Mouse (Mus musculus): ENCODE measurements around the gene 9230112D13Rik. TPM values are rescaled to one million over a fixed set of nuclear protein-coding genes. Genes with fewer than 3 reads are reported as not detected.

9230112D13Rik gene
- polyA plus RNA-seq (2016; fragmentation: Nextera tagmentation; extraction: Ambion mirVana): not detected in 2 replicates

DNA sequence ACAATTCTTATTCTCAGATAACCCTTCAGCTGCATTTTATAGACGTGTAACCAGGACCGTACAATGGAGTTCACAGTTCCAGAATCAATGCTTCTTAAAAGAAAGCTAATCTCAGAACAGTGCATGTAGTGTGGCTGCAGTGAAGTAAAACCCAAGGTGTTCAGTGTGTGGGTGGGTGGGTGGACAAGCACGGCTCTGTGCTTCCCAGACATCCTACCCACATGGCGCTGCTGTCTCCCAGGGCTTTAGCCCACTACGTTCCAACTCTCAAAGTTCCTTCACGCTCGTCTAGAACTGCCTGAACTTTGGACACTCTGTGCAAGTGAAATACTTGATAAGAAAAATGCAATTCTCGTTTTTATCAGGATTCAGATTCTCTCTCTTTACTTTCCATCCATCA, at the start of gene 9230112D13Rik:
Gene 9230112D13Rik (minus strand): TSS at position 101 of the 400 bp plus-strand sequence.
- H3K4me1 ChIP-seq: no peaks in the 10 kb centered on the region
- H3K27ac ChIP-seq: no peak within 1 kb of the TSS
- no peak within 1 kb of the TSS for H3K4me3 ChIP-seq
- H3K36me3 ChIP-seq: no peaks in the 10 kb centered on the region
- peaks cover 4% of the 10 kb centered on the region; the same call in 1 of the 2 replicates for H3K27me3 ChIP-seq (ENCODE audit: low read depth, poor library complexity, severe bottlenecking)
- WGBS: 90% methylated on average over 8 of the region's 8 CpGs
- DNase-seq (ENCODE audit: low spot score): no peak
- H3K9me3 ChIP-seq (replicated peaks): no peaks in the 10 kb centered on the region

DNA sequence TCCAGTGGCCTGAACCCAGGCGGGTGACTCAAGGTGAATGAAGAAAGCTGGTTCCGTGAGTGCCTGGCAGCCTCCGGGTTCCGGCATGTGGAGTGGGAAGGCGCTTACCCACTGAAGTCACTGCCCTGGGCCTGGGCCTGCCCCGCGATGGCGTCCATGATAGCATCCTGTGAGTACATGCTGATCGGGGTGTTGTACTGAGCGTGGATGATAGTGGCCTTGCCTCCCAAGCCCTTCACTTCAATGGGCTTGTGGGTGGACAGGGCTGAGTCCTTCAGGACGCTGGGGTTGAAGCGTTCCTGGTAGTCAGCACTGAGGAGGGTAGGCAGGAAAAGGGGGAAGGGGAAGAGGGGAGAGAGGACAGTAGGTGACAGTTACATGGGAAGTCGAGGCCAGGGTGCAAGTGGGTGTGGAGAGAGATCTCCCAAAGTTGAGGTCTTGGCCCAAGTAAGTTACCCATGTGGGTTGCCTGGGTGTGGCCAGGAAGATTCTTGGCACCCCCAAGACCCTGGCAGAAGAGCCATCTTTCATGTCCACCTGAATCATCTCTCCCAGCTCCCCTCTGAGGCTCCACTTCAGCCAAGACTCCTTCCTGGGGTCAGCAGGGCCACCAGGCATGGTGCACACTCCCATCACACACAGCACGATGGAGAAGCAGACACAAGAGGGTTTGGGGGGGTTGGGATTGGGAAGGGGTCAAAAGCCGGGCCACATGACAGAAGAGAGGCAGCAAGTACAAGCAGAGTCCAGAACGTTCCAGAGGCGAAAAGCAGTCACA, 49.2 kb upstream of the 9230112D13Rik start:
- H3K36me3 ChIP-seq: no peaks in the 10 kb centered on the region
- no peak overlapping the region for H3K4me3 ChIP-seq
- H3K4me1 ChIP-seq: peaks cover 33% of the 10 kb centered on the region
- no peak for DNase-seq (ENCODE audit: low spot score)
- WGBS: 89% methylated on average over 17 of the region's 17 CpGs
- no peak overlapping the region for H3K27ac ChIP-seq
- peaks cover 23% of the 10 kb centered on the region for H3K27me3 ChIP-seq (ENCODE audit: low read depth, poor library complexity, severe bottlenecking)
- H3K9me3 ChIP-seq (replicated peaks): no peaks in the 10 kb centered on the region

DNA sequence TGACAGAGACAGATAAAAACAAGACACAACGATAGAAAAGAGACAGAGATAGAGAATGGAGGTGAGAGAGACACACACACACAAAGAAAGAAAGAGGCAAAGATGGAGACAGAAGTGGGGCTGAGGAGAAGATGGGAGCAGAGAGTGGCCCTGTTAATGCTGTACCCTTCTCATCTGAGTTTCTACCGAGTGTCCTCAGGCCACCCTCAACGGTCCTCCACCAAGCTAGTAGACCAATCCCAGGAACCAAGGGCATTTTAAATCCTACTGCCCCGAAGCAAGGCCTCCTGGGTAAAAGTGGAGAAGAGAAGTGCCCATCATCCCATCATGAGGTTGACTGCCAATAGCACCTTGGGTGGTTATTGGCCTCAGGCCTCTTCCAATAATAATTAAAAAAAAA, 48.3 kb upstream of the 9230112D13Rik start:
- Histone ChIP-seq H3K4me1 (peaks cover 33% of the 10 kb centered on the region), H3K36me3 (no peaks in the 10 kb centered on the region), H3K4me3 (no peak overlapping the region), H3K27me3 (ENCODE audit: low read depth, poor library complexity, severe bottlenecking) (peaks cover 23% of the 10 kb centered on the region), H3K27ac (no peak overlapping the region), H3K9me3 (replicated peaks) (no peaks in the 10 kb centered on the region)
- 90% methylated on average over 4 of the region's 4 CpGs for WGBS
- no peak for DNase-seq (ENCODE audit: low spot score)

DNA sequence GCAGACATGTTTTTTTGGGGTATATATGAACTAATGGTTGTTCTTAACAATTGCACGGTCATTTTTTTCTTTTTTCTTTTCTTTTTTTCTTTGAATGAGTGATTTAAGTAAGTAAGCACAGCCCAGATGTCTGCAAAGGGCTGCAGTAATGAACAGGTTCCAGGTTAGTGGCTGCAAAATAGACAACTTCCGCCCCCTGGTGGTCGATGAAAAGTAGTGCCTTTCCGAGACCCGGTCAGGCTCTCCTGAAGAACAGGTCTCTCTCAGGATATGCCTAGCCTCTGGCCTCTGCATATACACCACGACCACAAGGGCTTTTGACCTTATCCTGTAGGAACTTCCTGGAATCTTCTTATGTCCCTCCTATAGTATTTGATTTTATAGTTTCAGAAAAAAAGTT, 47.7 kb upstream of the 9230112D13Rik start:
- no peaks in the 10 kb centered on the region for H3K9me3 ChIP-seq (replicated peaks)
- WGBS: 1% methylated on average over 6 of the region's 6 CpGs
- H3K36me3 ChIP-seq: no peaks in the 10 kb centered on the region
- DNase-seq (ENCODE audit: low spot score): peak; percentile 91
- peaks cover 23% of the 10 kb centered on the region for H3K27me3 ChIP-seq (ENCODE audit: low read depth, poor library complexity, severe bottlenecking)
- no peak overlapping the region for H3K4me3 ChIP-seq
- H3K27ac ChIP-seq: no peak overlapping the region
- H3K4me1 ChIP-seq: peaks cover 33% of the 10 kb centered on the region

DNA sequence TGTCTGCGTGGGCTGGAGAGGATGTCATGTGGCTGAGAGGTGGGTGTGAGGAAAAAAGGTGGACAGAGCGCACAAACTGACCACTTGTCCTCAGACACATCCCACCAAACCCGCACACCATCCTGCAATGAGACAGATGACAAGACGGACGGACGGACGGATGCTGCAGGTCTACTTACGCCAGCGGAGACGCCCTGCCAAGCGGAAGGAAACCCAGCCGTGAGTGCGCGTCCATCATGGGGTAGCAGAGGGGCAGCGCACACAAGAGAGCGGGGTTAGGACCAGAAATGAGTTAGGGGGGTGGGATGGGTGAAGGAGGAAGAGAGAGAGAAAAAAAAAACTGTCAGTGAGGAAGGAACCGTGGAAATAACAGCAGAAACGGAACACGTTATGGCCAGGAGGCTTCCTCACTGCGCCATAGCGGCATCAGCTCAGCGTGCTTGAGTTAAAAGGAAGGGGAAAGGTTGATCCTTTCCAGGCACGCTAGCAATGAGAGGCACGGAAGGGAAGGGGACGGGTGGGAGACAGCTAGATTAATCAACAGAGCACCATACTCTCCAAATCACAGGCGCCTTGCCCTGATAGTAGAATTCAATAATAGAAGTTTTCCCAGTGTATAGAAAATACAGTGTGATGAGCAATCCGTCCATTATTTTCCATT, 47.1 kb upstream of the 9230112D13Rik start:
- Histone ChIP-seq H3K4me1 (peaks cover 37% of the 10 kb centered on the region), H3K27me3 (ENCODE audit: low read depth, poor library complexity, severe bottlenecking) (peaks cover 23% of the 10 kb centered on the region), H3K9me3 (replicated peaks) (no peaks in the 10 kb centered on the region), H3K4me3 (peak overlapping the region; percentile 40), H3K36me3 (no peaks in the 10 kb centered on the region), H3K27ac (0 out of 2 replicates have a peak overlapping the region, but pooled peaks have one; percentile 12)
- peak; percentile 41 for DNase-seq (ENCODE audit: low spot score)
- WGBS: 37% methylated on average over 27 of the region's 27 CpGs

DNA sequence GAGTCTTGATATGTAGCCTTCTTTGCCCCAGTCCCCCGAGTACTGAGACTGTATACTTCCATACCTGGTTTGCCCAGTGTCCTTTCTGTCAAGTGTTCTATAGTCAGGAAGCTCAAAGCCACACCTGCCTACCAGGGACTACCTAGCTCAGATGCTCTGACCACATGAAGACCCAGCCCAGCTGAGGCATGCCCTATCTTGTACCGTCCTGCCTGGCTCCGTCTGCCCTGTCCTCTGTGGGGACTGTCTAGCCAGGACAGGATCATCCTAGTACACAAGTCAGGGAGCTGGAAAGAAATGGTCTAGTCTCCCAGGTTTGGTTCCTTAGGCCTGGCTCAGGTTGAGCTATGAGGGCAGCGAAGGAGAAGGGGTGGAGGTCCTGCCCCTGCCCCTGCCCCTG, 46.0 kb upstream of the 9230112D13Rik start:
- Histone ChIP-seq H3K9me3 (replicated peaks) (no peaks in the 10 kb centered on the region), H3K4me1 (peaks cover 37% of the 10 kb centered on the region), H3K36me3 (no peaks in the 10 kb centered on the region), H3K27me3 (ENCODE audit: low read depth, poor library complexity, severe bottlenecking) (peaks cover 23% of the 10 kb centered on the region), H3K4me3 (no peak overlapping the region), H3K27ac (no peak overlapping the region)
- 84% methylated on average over 4 of the region's 4 CpGs for WGBS
- DNase-seq (ENCODE audit: low spot score): no peak

DNA sequence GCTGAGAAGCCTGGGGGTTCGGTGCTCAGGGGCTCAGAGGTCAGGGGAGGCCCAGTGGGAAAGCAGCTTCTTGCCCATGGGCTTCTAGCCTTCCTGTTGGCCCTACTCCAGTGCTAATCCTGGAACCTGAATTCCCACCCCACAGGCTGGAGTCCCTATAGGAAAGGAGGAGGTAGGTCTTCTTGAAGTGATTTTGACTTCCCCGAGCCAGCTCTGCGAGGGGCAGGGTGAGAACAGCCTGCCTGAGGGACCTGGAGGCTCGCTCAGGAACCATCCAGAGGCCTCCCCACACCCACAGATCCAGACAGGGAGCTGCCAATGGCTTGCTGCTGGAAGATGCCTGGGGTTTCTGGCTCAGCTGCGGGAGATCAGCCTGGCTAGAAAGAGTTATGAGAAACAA, 45.1 kb upstream of the 9230112D13Rik start:
- peaks cover 34% of the 10 kb centered on the region for H3K4me1 ChIP-seq
- DNase-seq (ENCODE audit: low spot score): no peak
- peaks cover 23% of the 10 kb centered on the region for H3K27me3 ChIP-seq (ENCODE audit: low read depth, poor library complexity, severe bottlenecking)
- no peaks in the 10 kb centered on the region for H3K36me3 ChIP-seq
- H3K27ac ChIP-seq: peak overlapping the region; percentile 42
- no peak overlapping the region for H3K4me3 ChIP-seq
- H3K9me3 ChIP-seq (replicated peaks): no peaks in the 10 kb centered on the region
- 67% methylated on average over 5 of the region's 5 CpGs for WGBS

DNA sequence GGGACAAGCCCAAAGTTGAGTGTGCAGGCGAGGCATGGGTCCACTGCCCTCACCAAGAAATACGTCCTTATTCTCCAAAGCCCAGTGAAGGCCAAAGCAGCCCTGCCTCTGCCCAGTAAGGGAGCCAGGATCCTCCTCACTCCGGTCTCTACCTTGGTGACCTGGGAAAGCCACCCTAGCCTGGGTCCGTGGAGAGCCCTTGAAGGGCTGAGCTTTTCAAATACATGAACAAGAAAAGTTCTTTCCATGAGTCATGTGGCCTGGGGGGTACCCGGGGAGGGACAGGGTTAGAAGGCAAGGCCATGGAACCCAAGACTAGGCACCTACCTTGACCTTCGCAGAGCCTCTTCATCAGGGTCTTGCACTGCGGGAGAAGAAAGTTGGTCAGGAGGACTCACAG, 43.9 kb upstream of the 9230112D13Rik start:
- 92% methylated on average over 7 of the region's 7 CpGs for WGBS
- DNase-seq (ENCODE audit: low spot score): no peak
- Histone ChIP-seq H3K9me3 (replicated peaks) (no peaks in the 10 kb centered on the region), H3K4me3 (no peak overlapping the region), H3K36me3 (no peaks in the 10 kb centered on the region), H3K4me1 (peaks cover 44% of the 10 kb centered on the region), H3K27me3 (ENCODE audit: low read depth, poor library complexity, severe bottlenecking) (peaks cover 21% of the 10 kb centered on the region), H3K27ac (no peak overlapping the region)

DNA sequence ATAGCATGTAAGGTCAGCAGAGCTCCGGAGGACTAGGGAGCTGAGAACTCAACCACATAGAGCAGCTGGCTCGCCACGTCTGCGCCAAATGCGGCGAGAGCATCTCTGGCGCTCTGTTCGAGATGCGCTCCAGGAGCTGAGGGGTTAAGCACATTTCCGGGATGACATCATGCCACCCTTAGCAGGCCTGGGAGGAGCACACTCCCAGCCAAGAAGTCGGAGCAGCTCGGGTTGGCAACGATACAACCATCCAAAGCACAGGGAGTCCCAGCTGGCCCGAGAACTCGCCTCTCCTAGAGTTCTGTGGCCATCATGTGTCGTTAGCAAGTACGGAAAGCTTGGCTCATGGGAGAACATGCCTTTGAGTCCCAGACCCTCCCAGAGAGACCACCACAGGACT, 43.1 kb upstream of the 9230112D13Rik start:
- WGBS: 79% methylated on average over 17 of the region's 17 CpGs
- Histone ChIP-seq H3K27me3 (ENCODE audit: low read depth, poor library complexity, severe bottlenecking) (peaks cover 22% of the 10 kb centered on the region), H3K4me3 (no peak overlapping the region), H3K27ac (no peak overlapping the region), H3K36me3 (no peaks in the 10 kb centered on the region), H3K9me3 (replicated peaks) (no peaks in the 10 kb centered on the region), H3K4me1 (peaks cover 52% of the 10 kb centered on the region)
- DNase-seq (ENCODE audit: low spot score): no peak

DNA sequence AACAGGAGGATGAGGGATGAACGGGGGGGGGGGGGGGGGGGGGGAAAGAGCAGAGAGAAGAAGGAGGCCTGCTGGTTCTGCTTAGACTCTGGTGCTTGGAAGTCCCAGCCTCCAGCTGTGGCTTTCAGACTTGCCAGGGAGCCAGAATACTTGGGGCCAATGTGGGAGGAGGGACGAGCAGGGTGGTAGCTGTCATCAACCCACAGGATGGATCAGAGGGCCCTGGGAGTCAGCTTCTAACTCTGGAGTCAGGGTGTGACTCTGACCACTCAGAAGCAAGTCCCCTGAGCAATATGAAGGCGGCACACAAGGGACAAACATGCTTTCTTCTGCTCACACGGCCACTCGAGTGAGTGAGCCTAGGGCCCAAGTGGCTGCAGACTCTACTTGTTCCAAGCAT, 42.0 kb upstream of the 9230112D13Rik start:
- no peak for DNase-seq (ENCODE audit: low spot score)
- H3K27ac ChIP-seq: no peak overlapping the region; the same call in 1 of the 2 replicates
- no peaks in the 10 kb centered on the region for H3K9me3 ChIP-seq (replicated peaks)
- 64% methylated on average over 5 of the region's 5 CpGs for whole genome bisulfite sequencing
- H3K4me1 ChIP-seq: peaks cover 47% of the 10 kb centered on the region
- no peaks in the 10 kb centered on the region for H3K36me3 ChIP-seq
- H3K4me3 ChIP-seq: no peak overlapping the region
- H3K27me3 ChIP-seq (ENCODE audit: low read depth, poor library complexity, severe bottlenecking): peaks cover 21% of the 10 kb centered on the region

DNA sequence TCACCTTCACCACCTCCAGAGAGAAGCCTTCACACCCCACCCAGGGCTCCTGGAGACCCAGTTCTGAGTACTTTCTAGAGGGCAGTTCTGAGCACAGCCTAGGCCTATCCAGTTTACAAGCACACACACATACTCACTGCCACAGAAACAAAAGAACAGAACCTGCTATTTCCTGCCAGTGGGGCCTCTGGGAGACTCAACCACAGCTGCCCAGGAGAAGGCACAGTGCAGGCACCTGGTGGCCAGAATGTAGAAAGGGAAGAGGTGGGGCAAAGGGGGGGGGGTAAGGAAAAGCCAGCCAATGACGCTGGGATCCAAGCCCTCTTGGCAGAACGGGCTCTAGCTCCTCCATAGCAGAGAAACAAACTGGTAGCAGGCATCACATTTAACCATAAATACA, 39.8 kb upstream of the 9230112D13Rik start:
- H3K9me3 ChIP-seq (replicated peaks): no peaks in the 10 kb centered on the region
- no peaks in the 10 kb centered on the region for H3K36me3 ChIP-seq
- H3K4me1 ChIP-seq: peaks cover 33% of the 10 kb centered on the region
- H3K4me3 ChIP-seq: no peak overlapping the region
- DNase-seq (ENCODE audit: low spot score): no peak
- H3K27me3 ChIP-seq (ENCODE audit: low read depth, poor library complexity, severe bottlenecking): peaks cover 8% of the 10 kb centered on the region; the same call in 1 of the 2 replicates
- peak overlapping the region; percentile 65 for H3K27ac ChIP-seq
- WGBS: 22% methylated on average over 2 of the region's 2 CpGs

DNA sequence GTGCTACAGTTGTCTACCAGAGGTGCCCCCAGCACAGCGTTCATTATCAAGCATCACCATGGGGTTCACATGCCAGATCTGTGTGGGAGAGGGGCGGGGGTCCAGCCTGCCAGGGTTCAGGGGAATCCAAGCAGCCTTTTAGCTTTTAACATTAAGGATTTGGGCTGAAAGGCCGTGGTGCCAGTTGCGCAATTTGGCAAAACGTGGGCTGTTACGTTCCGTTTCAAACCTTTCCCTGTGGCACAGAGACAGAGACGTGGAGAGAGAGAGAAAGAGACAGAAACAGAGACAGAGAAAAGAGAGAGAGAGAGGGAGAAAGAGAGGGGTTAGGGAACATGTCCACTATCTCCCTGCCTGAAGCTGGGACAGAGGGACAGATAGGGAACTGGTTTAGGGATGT, 39.0 kb upstream of the 9230112D13Rik start:
- WGBS: 94% methylated on average over 8 of the region's 8 CpGs
- H3K4me1 ChIP-seq: peaks cover 32% of the 10 kb centered on the region
- H3K9me3 ChIP-seq (replicated peaks): no peaks in the 10 kb centered on the region
- no peak overlapping the region for H3K4me3 ChIP-seq
- H3K27me3 ChIP-seq (ENCODE audit: low read depth, poor library complexity, severe bottlenecking): 0 out of 2 replicates have a peak, but pooled peaks cover 3% of the 10 kb centered on the region
- no peaks in the 10 kb centered on the region for H3K36me3 ChIP-seq
- H3K27ac ChIP-seq: peak overlapping the region; percentile 65
- DNase-seq (ENCODE audit: low spot score): no peak

DNA sequence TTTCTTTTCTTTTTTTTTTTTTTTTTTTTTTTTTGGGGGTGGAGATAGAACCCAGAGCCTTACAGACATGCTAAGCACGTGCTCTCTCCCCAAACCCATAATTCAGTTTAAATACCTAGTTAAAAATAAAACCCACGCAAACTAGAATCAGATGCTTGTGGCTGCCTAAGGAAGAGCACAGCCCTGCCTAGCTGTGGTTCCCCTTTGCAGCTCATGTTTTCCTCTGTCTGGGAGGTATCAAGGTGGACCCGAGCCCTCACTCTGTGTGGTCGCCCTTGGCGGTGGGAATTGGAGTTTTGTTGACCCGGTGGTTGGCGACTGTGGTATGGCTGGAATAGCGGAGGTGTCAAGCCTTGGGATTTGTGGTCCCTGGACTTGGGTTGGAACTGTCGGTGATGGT, 36.3 kb upstream of the 9230112D13Rik start:
- no peak for DNase-seq (ENCODE audit: low spot score)
- H3K9me3 ChIP-seq (replicated peaks): no peaks in the 10 kb centered on the region
- H3K27ac ChIP-seq: no peak overlapping the region
- no peaks in the 10 kb centered on the region for H3K36me3 ChIP-seq
- H3K4me1 ChIP-seq: peaks cover 28% of the 10 kb centered on the region
- no peak overlapping the region for H3K4me3 ChIP-seq
- H3K27me3 ChIP-seq (ENCODE audit: low read depth, poor library complexity, severe bottlenecking): peaks cover 16% of the 10 kb centered on the region
- WGBS: 62% methylated on average over 9 of the region's 9 CpGs
